Mouse (Mus musculus) forebrain, postnatal 0 days (tissue): ENCODE measurements around the gene Txn2. TPM values are rescaled to one million over a fixed set of nuclear protein-coding genes. Genes with fewer than 3 reads are reported as not detected.

Experiments used
- ATAC-seq: fragments of 200-750 bp; cut with Nextera tagmentation; 2 replicates; pipeline ENCODE4 v1.8.0; 2017; ENCODE audit warnings: mild to moderate bottlenecking, moderate library complexity
- DNase-seq: peaks from one replicate; pipeline ENCODE4 v3.0.0-alpha.2; 2015
- H3K27ac ChIP-seq: fragments of 300-500 bp; sonication (generic); 2 replicates; pipeline ENCODE4 v1.5.1; 2014; ENCODE audit warnings: low read depth, mild to moderate bottlenecking, antibody characterized with exemption, low read length, moderate library complexity, mixed read lengths
- H3K27me3 ChIP-seq: fragments of 300-500 bp; sonication (generic); 2 replicates; pipeline ENCODE4 v1.6.1; 2014; ENCODE audit warnings: mild to moderate bottlenecking, low read length, mixed read lengths; ENCODE audit not compliant: insufficient read depth
- H3K36me3 ChIP-seq: fragments of 300-500 bp; sonication (generic); 2 replicates; pipeline ENCODE4 v1.6.1; 2014; ENCODE audit warnings: mild to moderate bottlenecking, moderate library complexity; ENCODE audit not compliant: insufficient read depth
- H3K4me1 ChIP-seq: fragments of 300-500 bp; sonication (generic); 2 replicates; pipeline ENCODE4 v1.6.1; 2014; ENCODE audit warnings: antibody characterized with exemption; ENCODE audit not compliant: insufficient read depth
- H3K4me2 ChIP-seq: fragments of 300-500 bp; sonication (generic); 2 replicates; pipeline ENCODE4 v1.6.1; 2014; ENCODE audit warnings: low read depth, mild to moderate bottlenecking, moderate library complexity
- H3K4me3 ChIP-seq: fragments of 300-500 bp; sonication (generic); 2 replicates; pipeline ENCODE4 v1.5.1; 2014; ENCODE audit warnings: low read depth, low read length, mixed read lengths
- H3K9ac ChIP-seq: fragments of 300-500 bp; sonication (generic); 2 replicates; pipeline ENCODE4 v1.6.1; 2014; ENCODE audit warnings: mild to moderate bottlenecking
- H3K9me3 ChIP-seq: fragments of 300-500 bp; sonication (generic); 2 replicates; pipeline ENCODE4 v1.6.1; 2016; ENCODE audit warnings: low read length
- CTCF ChIP-seq: sonication (generic); IDR thresholded peaks from 2 replicates; pipeline ENCODE4 v1.5.1; 2016; ENCODE audit warnings: antibody characterized with exemption, control low read depth, low read depth
- WGBS: fragments of 180-500 bp; shearing (Covaris S2); extraction: QIAGEN DNeasy Blood & Tissue Kit; methylation state at CpG from one replicate; pipeline ENCODE4 v1.1.7; 2014; 5-methylcytosine and 5-hydroxymethylcytosine counted together
- polyA plus RNA-seq: library from polyadenylated mRNA; unstranded; fragments of >200 nt; fragmentation: Nextera tagmentation; extraction: Ambion mirVana; gene quantifications from 2 replicates; pipeline ENCODE4 v1.2.1, GENCODE M21; 2015
- total RNA-seq: library from RNA; depleted of rRNA; stranded (reverse); fragments of >200 nt; gene quantifications from 2 replicates; pipeline ENCODE4 v1.2.3, GENCODE M21; 2014

The Txn2 gene
- total and polyA plus RNA-seq, 2 experiments from 2014 or later = 35.8 to 200 TPM

DNA sequence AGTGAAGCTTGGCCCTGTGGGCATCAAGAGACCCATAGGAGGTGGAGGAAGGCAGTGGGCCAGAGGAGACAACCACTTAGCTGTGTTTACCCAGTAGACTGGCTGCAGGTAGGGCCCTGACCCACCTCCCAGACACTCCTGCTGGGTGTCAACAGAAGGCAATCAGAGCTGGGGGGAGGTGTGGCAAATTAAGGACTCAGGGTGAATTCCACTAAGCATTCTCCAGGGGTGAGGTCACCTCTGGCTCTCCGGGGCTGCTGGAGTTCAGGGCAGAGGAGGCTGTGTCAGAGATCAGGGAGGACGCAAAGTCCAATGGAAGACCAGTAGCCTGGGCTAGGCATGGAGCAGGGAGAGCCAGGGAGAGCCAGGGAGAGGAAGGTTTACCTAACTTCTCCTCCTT is 17.7 kb downstream of the Txn2 start:
- no peak overlapping the region for H3K9ac ChIP-seq
- H3K9me3 ChIP-seq = no peaks in the 10 kb centered on the region
- no peaks in the 10 kb centered on the region for H3K4me1 ChIP-seq
- no peak overlapping the region for H3K27ac ChIP-seq
- H3K4me2 ChIP-seq = no peak overlapping the region
- DNase-seq (no peak), ATAC-seq (no peak)
- H3K4me3 ChIP-seq = no peak overlapping the region
- peaks cover 23% of the 10 kb centered on the region for H3K36me3 ChIP-seq
- no peaks in the 10 kb centered on the region for H3K27me3 ChIP-seq
- 3% methylated on average over 2 of the region's 2 CpGs for WGBS
- TF ChIP-seq CTCF = no peak

- H3K4me1 ChIP-seq = no peaks in the 10 kb centered on the region
- no peak overlapping the region for H3K4me2 ChIP-seq
- no peak overlapping the region for H3K4me3 ChIP-seq
- ATAC-seq = no peak
- H3K36me3 ChIP-seq = no peaks in the 10 kb centered on the region
- no peak for DNase-seq
- TF ChIP-seq CTCF = no peak
- H3K27me3 ChIP-seq = peaks cover 3% of the 10 kb centered on the region; the same call in 1 of the 2 replicates
- no peak overlapping the region for H3K27ac ChIP-seq
- no peak overlapping the region for H3K9ac ChIP-seq
- 49% methylated on average over 9 of the region's 9 CpGs for WGBS
- no peaks in the 10 kb centered on the region for H3K9me3 ChIP-seq
These were observed 20.9 kb downstream of the Txn2 start for GRCm38 (mm10) chr15:77907646-77908518.

DNA sequence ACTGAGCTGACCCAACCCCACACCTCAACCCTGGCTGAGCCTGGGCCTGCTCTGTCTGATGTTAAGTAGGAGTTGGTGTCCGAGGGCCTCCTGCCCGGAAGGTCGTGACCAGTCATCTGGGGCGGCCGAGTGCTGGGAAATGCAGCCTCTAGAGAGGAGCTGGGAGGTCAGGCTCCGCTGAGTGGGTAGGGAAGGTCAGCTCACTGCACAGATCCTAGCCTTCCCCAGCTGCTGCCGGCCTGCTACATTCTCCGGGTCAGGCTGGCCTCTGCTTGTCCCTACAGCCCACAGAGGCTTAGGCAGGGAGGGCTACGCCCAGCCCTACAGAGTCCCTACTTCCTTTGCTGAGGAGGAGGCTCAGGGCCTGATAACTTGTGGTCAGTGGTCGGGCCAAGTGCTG is 22.3 kb downstream of the Txn2 start:
- H3K9ac ChIP-seq = no peak overlapping the region
- TF ChIP-seq CTCF = no peak
- WGBS = 68% methylated on average over 10 of the region's 10 CpGs
- no peaks in the 10 kb centered on the region for H3K4me1 ChIP-seq
- no peak overlapping the region for H3K4me2 ChIP-seq
- H3K9me3 ChIP-seq = no peaks in the 10 kb centered on the region
- H3K36me3 ChIP-seq = no peaks in the 10 kb centered on the region
- no peak overlapping the region for H3K4me3 ChIP-seq
- no peak for DNase-seq
- H3K27ac ChIP-seq = no peak overlapping the region
- no peak for ATAC-seq
- H3K27me3 ChIP-seq = peaks cover 3% of the 10 kb centered on the region; the same call in 1 of the 2 replicates

DNA sequence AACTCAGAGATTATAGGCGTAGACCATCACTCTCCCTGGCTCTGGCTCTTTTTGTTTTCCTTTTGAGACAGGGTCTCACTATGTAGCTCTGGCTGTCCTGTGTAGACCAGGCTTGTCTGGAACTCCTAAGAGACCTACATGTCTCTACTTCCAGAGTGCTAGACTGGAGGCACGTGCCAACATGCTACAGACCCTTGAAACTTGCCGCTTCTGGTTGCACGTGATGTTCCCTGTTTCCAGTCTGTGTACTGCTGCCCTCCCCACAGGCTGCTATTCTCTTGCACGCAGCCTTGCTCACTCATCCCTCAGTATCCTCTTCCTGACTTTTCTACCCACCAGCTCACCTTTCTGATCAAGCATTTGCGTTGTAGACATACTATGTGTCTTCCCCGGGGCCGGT is 22.7 kb downstream of the Txn2 start:
- ATAC-seq (no peak), DNase-seq (no peak)
- Histone ChIP-seq H3K4me1 (no peaks in the 10 kb centered on the region), H3K27ac (no peak overlapping the region), H3K4me3 (no peak overlapping the region), H3K36me3 (no peaks in the 10 kb centered on the region), H3K9me3 (no peaks in the 10 kb centered on the region), H3K9ac (no peak overlapping the region), H3K4me2 (no peak overlapping the region), H3K27me3 (peaks cover 3% of the 10 kb centered on the region; the same call in 1 of the 2 replicates)
- TF ChIP-seq CTCF = no peak
- 84% methylated on average over 8 of the region's 8 CpGs for WGBS

GRCm38 (mm10) chr15:77905275-77905970 is 23.4 kb downstream of the Txn2 start:
- Histone ChIP-seq H3K9ac (peak overlapping the region; percentile 7; the same call in 1 of the 2 replicates), H3K4me1 (no peaks in the 10 kb centered on the region), H3K36me3 (no peaks in the 10 kb centered on the region), H3K27me3 (peaks cover 3% of the 10 kb centered on the region; the same call in 1 of the 2 replicates), H3K4me2 (peak overlapping the region; percentile 53), H3K4me3 (peak overlapping the region; percentile 21; the same call in 1 of the 2 replicates), H3K27ac (no peak overlapping the region), H3K9me3 (no peaks in the 10 kb centered on the region)
- WGBS = 6% methylated on average over 26 of the region's 26 CpGs
- DNase-seq = peak; percentile 45
- peak; percentile 70 for ATAC-seq
- TF ChIP-seq CTCF = no peak

GRCm38 (mm10) chr15:77904363-77904892 is 24.4 kb downstream of the Txn2 start:
- TF ChIP-seq CTCF = no peak
- Histone ChIP-seq H3K9ac (no peak overlapping the region), H3K27me3 (peaks cover 3% of the 10 kb centered on the region; the same call in 1 of the 2 replicates), H3K36me3 (no peaks in the 10 kb centered on the region), H3K4me2 (no peak overlapping the region), H3K4me3 (no peak overlapping the region), H3K27ac (no peak overlapping the region), H3K4me1 (no peaks in the 10 kb centered on the region), H3K9me3 (no peaks in the 10 kb centered on the region)
- ATAC-seq (no peak), DNase-seq (no peak)
- WGBS = 32% methylated on average over 10 of the region's 12 CpGs
